Mouse (Mus musculus) spleen, adult 2 months (tissue): ENCODE measurements at regions not wholly inside any gene's neighbourhood (a gene's known extent, or its start where the extent isn't known, plus 50 kb on each side); places are given as distances from the start of the nearest gene placed in this dataset.

Source experiments
- CTCF ChIP-seq: fragments of 200-500 bp; IDR thresholded peaks from 2 replicates; pipeline ENCODE4 v1.5.1; 2011; ENCODE audit warnings: mild to moderate bottlenecking, inconsistent platforms; ENCODE audit not compliant: insufficient read depth, insufficient read length, insufficient replicate concordance; ENCODE audit errors: extremely low read depth
- POLR2A ChIP-seq: fragments of 200-500 bp; IDR thresholded peaks from 2 replicates; pipeline ENCODE4 v1.6.1; 2011; ENCODE audit warnings: low read depth, low read length, inconsistent platforms

GRCm38 (mm10) chr1:71995573-71996233, 216.4 kb downstream of the Mreg start:
- TF ChIP-seq CTCF (no peak), POLR2A (no peak)
